Mouse (Mus musculus) forebrain, embryonic 13.5 days (tissue): ENCODE data around the gene Rpp21. TPM values are rescaled to one million over a fixed set of nuclear protein-coding genes. Genes with fewer than 3 reads are reported as not detected.
A peak's percentile ranks its signal among the peaks of the same experiment; 100 is the strongest.
"Not testable (repeated sequence)": the region's sequence is repeated elsewhere in the genome, so short reads cannot be mapped to it uniquely, and the experiment has no call there.

Source experiments
- ATAC-seq: fragments of 200-750 bp; cut with Nextera tagmentation; 2 replicates; pipeline ENCODE4 v1.8.0; 2017
- H3K27ac ChIP-seq: fragments of 300-500 bp; sonication (generic); 2 replicates; pipeline ENCODE4 v1.5.1; 2015; ENCODE audit warnings: inconsistent platforms, mild to moderate bottlenecking, moderate library complexity
- H3K27me3 ChIP-seq: fragments of 300-500 bp; sonication (generic); 2 replicates; pipeline ENCODE4 v1.6.1; 2015; ENCODE audit warnings: mild to moderate bottlenecking, inconsistent platforms
- H3K36me3 ChIP-seq: fragments of 300-500 bp; sonication (generic); 2 replicates; pipeline ENCODE4 v1.6.1; 2015; ENCODE audit warnings: mild to moderate bottlenecking, inconsistent platforms; ENCODE audit not compliant: poor library complexity, severe bottlenecking
- H3K4me1 ChIP-seq: fragments of 300-500 bp; sonication (generic); 2 replicates; pipeline ENCODE4 v1.6.1; 2015; ENCODE audit warnings: inconsistent platforms
- H3K4me2 ChIP-seq: fragments of 300-500 bp; sonication (generic); 2 replicates; pipeline ENCODE4 v1.6.1; 2015; ENCODE audit warnings: inconsistent platforms, mild to moderate bottlenecking, moderate library complexity
- H3K4me3 ChIP-seq: fragments of 300-500 bp; sonication (generic); 2 replicates; pipeline ENCODE4 v1.5.1; 2015; ENCODE audit warnings: mild to moderate bottlenecking, inconsistent platforms
- H3K9ac ChIP-seq: fragments of 300-500 bp; sonication (generic); 2 replicates; pipeline ENCODE4 v1.6.1; 2015; ENCODE audit warnings: mild to moderate bottlenecking, inconsistent platforms
- H3K9me3 ChIP-seq: fragments of 300-500 bp; sonication (generic); replicated peaks from 2 replicates; pipeline ENCODE4 v1.6.1; 2016; ENCODE audit warnings: inconsistent platforms
- WGBS: fragments of 180-500 bp; shearing (Covaris S2); methylation state at CpG from one replicate; pipeline ENCODE4 v1.1.7; 2015; 5-methylcytosine and 5-hydroxymethylcytosine counted together
- polyA plus RNA-seq: library from polyadenylated mRNA; unstranded; fragments of >200 nt; fragmentation: Nextera tagmentation; extraction: Ambion mirVana; gene quantifications from 2 replicates; pipeline ENCODE4 v1.2.1, GENCODE M21; 2015

Rpp21 gene
- polyA plus RNA-seq, 1 experiment from 2014 or later: 92.5 TPM

DNA sequence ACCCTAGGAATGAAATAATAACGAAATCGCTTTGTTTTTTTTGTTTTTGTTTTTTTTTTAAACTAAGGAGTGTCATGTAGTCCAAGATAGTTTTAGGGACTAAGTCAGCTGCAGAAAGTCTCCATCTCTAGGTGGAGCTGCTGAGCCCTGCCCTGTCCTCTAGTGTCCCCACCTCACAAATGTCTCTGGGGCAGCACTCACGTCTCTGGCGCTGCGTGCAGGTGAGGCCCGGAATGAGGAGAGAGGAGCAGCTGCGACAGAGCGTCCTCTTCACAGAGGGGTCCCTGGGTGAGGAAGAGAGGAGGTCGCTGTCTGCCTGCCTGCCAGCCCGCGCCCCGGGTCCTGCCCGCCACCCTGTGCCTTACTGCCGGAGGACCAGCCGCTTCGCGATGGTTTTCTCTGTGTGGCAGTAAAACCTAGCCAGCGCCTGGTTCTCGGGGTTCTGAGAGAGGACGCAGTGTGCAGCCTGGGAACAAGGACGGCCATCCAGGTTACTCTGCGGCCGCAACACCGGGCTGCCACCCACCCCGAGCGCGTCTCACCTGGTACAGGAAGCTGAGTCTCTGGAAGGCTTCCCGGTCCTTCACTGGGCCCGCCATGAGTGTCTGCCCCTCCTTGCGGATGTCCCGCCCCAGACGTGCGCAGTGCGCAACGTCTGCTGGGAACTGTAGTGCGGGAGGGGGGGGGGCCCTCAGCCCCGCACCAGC, 475 bp downstream of the Rpp21 start:
- H3K9ac ChIP-seq: peak overlapping the region; percentile 82
- no peaks in the 10 kb centered on the region for H3K9me3 ChIP-seq
- peaks cover 40% of the 10 kb centered on the region for H3K36me3 ChIP-seq
- peak; percentile 97 for ATAC-seq
- peak overlapping the region; percentile 76 for H3K4me3 ChIP-seq
- H3K27me3 ChIP-seq: peaks cover 3% of the 10 kb centered on the region
- H3K27ac ChIP-seq: peak overlapping the region; percentile 80
- peaks cover 8% of the 10 kb centered on the region for H3K4me1 ChIP-seq
- H3K4me2 ChIP-seq: peak overlapping the region; percentile 64
- under 1% methylated on average over 37 of the region's 37 CpGs for WGBS

DNA sequence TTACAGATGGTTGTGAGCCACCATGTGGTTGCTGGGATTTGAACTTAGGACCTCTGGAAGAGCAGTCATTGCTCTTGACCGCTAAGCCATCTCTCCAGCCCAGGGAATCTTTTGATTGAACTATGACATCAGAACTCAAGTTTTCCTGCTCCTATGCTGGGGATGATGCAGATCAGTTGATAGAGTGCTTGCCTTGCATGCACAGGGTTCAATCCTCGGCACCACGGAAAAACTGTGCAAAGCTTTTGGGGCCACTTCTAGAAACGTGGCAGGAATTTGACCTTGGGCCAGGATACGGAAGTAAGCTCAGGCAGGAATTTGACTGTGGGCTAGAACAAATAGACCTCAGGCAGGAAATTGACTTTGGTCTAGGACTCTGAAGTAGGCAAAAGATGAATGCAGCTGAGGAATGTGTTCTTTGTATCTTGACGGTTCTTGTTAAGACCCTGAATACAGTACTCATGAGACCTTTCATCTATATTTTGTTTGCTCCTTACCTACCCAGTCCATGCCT, 4.7 kb downstream of the Rpp21 start:
- 69% methylated on average over 6 of the region's 6 CpGs for WGBS
- H3K9me3 ChIP-seq: no peaks in the 10 kb centered on the region

DNA sequence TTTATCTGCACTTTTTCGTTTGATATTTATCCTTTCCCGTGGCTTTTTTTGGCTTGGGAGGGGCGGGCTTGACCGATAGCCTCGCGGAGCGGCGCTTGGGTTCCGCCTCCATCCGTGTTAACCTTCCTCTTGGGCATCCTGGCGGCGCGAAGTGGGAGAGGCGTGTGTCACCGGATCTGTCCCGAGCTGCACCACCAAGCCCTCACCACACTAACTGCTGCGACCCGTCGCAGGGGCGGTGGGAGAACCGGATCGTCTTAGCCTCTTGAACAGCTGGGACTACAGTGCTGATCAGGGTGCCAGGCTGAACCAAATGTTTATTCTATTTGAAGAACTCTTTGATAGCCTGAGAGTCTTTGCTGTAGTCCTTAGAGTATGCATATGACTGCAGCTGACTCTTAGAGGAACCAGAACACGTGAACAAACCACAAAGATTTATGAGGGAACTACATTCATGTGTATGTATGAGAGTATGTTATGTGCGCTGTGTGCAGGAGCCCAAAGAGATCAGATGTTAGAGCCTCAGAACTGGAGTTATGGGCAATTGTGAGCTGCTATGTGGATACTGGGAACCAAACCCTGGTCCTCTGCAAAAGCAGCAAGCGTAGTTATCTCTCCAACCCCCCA, 5.5 kb downstream of the Rpp21 start:
- H3K36me3 ChIP-seq: no peaks in the 10 kb centered on the region; the same call in 1 of the 2 replicates
- H3K4me1 ChIP-seq: peaks cover 8% of the 10 kb centered on the region
- peak overlapping the region; percentile 24 for H3K4me3 ChIP-seq
- no peaks in the 10 kb centered on the region for H3K9me3 ChIP-seq
- no peak overlapping the region for H3K27ac ChIP-seq
- no peak overlapping the region for H3K9ac ChIP-seq
- H3K27me3 ChIP-seq: peaks cover 31% of the 10 kb centered on the region
- H3K4me2 ChIP-seq: peak overlapping the region; percentile 42
- WGBS: 12% methylated on average over 25 of the region's 25 CpGs
- no peak for ATAC-seq

More for the DNA sequence above, 4.7 kb downstream of the Rpp21 start:
- ATAC-seq: no peak
- no peak overlapping the region for H3K4me3 ChIP-seq
- peaks cover 8% of the 10 kb centered on the region for H3K4me1 ChIP-seq
- no peak overlapping the region for H3K9ac ChIP-seq
- no peak overlapping the region for H3K27ac ChIP-seq
- no peaks in the 10 kb centered on the region; the same call in 1 of the 2 replicates for H3K36me3 ChIP-seq
- H3K4me2 ChIP-seq: no peak overlapping the region
- H3K27me3 ChIP-seq: peaks cover 27% of the 10 kb centered on the region

DNA sequence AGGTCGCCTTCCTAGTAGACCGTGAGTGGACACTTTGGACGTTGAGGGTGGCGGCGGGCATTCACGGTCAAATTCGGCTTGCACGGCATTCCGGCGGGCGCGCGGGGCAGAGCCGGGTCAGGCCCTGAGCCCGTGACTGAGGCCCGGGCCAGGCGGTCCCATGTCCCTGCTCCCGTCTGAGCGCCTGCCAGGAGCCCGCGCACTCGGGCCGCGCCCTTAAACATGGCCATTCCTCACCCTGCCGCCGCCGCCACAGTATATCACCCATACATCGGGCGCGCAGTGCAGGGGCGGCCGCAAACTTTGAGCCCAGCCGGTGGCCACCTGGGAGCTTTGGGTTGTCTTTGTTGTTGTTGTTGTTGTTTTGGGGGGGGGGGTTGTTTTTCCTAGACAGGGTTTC, 9.0 kb downstream of the Rpp21 start:
- Histone ChIP-seq H3K9me3 (no peaks in the 10 kb centered on the region), H3K4me1 (no peaks in the 10 kb centered on the region), H3K4me2 (no peak overlapping the region), H3K9ac (no peak overlapping the region), H3K27ac (no peak overlapping the region), H3K27me3 (peaks cover 31% of the 10 kb centered on the region), H3K36me3 (no peaks in the 10 kb centered on the region), H3K4me3 (no peak overlapping the region)
- WGBS: 36% methylated on average over 33 of the region's 33 CpGs
- ATAC-seq: no peak

DNA sequence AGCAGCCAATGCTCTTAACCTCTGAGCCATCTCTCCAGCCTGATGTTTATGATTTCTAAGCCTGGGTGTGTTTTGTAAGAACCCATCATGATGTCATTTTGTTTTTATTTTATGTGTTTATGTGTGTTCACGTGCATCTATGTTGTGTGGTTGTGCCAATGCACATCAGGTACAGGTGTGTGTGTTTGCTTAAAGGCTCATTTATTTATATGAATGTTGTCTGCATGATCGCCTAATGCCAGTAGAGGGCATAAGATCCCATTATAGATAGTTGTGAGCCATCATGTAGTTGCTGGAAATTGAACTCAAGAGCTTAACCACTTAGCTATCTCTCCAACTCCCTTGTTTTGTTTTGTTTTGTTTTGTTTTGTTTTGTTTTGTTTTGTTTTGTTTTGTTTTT, 12.1 kb downstream of the Rpp21 start:
- H3K4me2 ChIP-seq: no peak overlapping the region
- no peak overlapping the region for H3K4me3 ChIP-seq
- no peak overlapping the region for H3K27ac ChIP-seq
- H3K9ac ChIP-seq: no peak overlapping the region
- H3K36me3 ChIP-seq: no peaks in the 10 kb centered on the region
- H3K27me3 ChIP-seq: peaks cover 23% of the 10 kb centered on the region
- WGBS: 85% methylated on average over 2 of the region's 2 CpGs
- no peaks in the 10 kb centered on the region for H3K9me3 ChIP-seq
- H3K4me1 ChIP-seq: no peaks in the 10 kb centered on the region
- no peak for ATAC-seq

DNA sequence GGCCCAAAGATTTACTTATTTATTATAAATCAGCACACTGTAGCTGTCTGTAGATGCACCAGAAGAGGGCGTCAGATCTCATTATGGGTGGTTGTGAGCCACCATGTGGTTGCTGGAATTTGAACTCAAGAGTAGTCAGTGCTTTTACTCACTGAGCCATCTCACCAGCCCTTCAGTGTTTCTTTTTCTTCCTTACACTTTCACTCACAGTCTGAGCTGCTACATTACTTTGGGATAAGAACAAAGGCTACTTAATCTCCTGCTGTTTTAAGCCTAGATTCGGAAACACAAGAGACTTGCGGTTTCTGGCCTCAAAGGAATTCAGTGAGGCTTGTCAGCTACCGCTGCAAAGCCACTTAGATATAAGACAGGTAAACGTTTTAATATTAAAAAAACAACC, 13.8 kb downstream of the Rpp21 start:
- ATAC-seq: no peak
- Histone ChIP-seq H3K9me3 (no peaks in the 10 kb centered on the region), H3K27me3 (peaks cover 12% of the 10 kb centered on the region), H3K9ac (no peak overlapping the region), H3K4me3 (no peak overlapping the region), H3K36me3 (no peaks in the 10 kb centered on the region), H3K27ac (no peak overlapping the region), H3K4me1 (no peaks in the 10 kb centered on the region), H3K4me2 (no peak overlapping the region)
- 13% methylated on average over 5 of the region's 5 CpGs for WGBS

DNA sequence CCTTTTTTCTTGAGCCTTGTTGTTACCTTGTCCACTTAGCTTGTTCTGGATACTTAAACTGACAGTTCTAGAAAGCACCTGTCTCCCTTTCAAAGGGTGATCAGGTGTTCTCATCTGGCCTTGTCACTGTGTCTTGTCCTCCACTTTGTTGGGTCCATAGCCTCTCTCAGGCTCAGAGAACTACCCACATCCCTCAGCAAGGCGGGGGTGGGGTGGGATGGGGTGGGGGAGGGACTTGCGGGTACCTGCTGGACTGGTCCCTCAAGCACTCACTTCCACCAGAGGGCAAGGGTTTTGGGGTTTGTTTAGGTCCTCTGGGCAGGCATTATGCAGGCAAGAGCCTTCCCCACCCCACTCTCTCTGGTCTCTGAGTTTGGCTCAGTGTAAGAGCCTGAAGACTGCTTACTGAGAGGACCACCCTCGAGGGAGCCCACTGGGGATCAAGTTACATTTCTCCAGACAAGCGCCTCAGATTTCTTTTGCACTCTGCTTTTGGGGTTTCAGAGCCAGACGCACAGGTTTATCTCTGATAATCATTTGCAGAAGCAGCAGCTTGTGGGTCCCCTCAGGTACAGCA, 17.1 kb downstream of the Rpp21 start:
- ATAC-seq: no peak
- Histone ChIP-seq H3K4me2 (no peak overlapping the region), H3K36me3 (no peaks in the 10 kb centered on the region), H3K9ac (no peak overlapping the region), H3K4me1 (peaks cover 7% of the 10 kb centered on the region), H3K9me3 (no peaks in the 10 kb centered on the region), H3K4me3 (no peak overlapping the region), H3K27me3 (peaks cover 27% of the 10 kb centered on the region), H3K27ac (no peak overlapping the region)
- WGBS: 15% methylated on average over 5 of the region's 5 CpGs

DNA sequence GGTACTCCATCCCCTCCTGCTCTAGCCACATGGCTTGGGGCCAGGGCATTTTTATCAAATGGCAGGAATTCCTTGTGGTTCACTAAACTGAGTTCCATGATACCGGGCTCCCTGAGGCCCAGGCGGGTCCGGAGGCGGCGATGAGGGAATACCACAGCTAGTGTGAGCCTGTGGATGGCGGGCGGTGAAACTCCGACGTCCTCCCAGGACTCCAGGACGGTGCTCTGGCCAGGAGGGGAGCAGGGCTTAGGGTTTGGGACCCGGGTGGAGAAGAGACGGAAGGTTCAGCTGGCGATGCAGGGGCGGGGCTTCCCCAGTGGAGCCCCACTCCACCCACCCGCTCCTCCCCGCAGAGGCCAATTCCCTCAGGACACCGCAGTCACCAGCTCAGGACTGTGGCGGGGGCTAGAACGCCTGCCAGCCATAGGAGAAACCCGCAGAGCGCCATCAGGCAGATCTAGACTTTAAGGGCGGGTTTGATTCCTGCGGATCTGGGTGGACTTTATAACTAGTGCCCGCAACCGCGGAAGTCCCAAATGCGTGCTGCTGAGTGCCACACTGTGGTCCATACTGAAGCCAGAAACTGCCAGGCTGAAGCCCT, 20.4 kb downstream of the Rpp21 start:
- H3K36me3 ChIP-seq: no peaks in the 10 kb centered on the region
- ATAC-seq: no peak
- 3% methylated on average over 27 of the region's 27 CpGs for WGBS
- H3K9me3 ChIP-seq: no peaks in the 10 kb centered on the region
- H3K27me3 ChIP-seq: peaks cover 47% of the 10 kb centered on the region
- peak overlapping the region; percentile 57 for H3K9ac ChIP-seq
- no peak overlapping the region for H3K27ac ChIP-seq
- peak overlapping the region; percentile 69 for H3K4me2 ChIP-seq
- peaks cover 7% of the 10 kb centered on the region for H3K4me1 ChIP-seq
- H3K4me3 ChIP-seq: peak overlapping the region; percentile 37

DNA sequence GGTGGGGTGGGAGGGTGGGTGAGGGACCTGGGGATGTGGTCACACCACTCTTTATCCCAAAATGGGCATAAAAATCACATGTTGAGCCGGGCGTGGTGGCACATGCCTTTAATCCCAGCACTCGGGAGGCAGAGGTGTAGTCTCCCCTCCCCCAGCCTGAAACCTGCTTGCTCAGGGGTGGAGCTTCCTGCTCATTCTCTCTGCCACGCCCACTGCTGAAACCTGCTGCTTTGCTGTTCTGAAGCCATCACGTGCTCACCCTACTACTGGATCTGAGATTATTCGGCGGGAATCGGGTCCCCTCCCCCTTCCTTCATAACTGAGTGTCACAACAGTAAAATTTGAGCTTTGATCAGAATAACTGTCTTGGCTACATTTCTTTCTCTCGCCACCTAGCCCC, 22.6 kb downstream of the Rpp21 start:
- ATAC-seq: not testable (repeated sequence)
- H3K27me3 ChIP-seq: peaks cover 47% of the 10 kb centered on the region
- 32% methylated on average over 9 of the region's 9 CpGs for WGBS

DNA sequence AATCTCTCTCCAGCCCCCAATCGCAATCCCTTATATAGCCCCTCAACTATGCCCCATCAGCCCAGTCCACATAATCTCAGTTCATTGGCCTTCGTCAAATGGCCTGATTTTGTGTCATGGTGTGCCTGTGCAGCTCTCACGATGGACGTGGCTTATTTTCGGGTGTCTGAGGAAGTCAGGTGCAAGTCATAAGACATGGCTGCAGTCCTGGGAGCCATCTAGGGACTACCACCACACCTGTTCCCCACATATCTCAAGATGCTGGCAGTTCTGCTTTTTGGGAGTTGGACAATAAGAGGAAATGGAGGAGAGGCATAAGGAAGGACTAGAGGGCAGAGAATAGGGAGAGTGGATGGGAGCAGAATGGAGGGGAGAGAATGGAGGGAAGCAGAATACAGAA, 24.3 kb downstream of the Rpp21 start:
- no peak overlapping the region for H3K4me3 ChIP-seq
- H3K27me3 ChIP-seq: peaks cover 43% of the 10 kb centered on the region
- H3K9me3 ChIP-seq: no peaks in the 10 kb centered on the region
- no peak overlapping the region for H3K9ac ChIP-seq
- ATAC-seq: no peak
- no peak overlapping the region for H3K4me2 ChIP-seq
- H3K36me3 ChIP-seq: no peaks in the 10 kb centered on the region
- H3K4me1 ChIP-seq: peaks cover 7% of the 10 kb centered on the region
- H3K27ac ChIP-seq: no peak overlapping the region
- WGBS: 80% methylated on average over 5 of the region's 5 CpGs

More for the DNA sequence above, 22.6 kb downstream of the Rpp21 start:
- not testable (repeated sequence) for H3K9me3 ChIP-seq, H3K9ac ChIP-seq, H3K36me3 ChIP-seq, H3K27ac ChIP-seq, H3K4me3 ChIP-seq, H3K4me2 ChIP-seq, H3K4me1 ChIP-seq

DNA sequence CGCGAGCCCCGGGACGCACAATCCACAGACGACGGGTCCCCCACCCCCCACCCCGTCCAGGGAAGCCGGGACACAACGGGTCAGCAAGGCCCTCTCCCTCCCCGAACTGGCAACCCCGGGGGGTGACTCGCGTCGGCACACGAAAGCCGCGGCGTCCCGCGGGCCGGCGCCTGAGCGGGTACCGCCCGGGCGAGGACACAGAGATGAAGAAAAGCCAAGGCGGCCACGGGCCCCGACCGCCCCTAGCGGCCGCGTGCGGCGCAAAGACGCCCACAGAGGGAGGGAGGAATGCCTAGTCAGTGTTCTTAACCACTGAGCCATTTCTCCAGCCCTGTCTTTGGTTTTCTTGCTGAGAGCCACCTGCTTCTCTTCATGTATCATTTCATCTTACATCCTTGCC, 26.6 kb downstream of the Rpp21 start:
- Histone ChIP-seq H3K4me3 (no peak overlapping the region), H3K9ac (no peak overlapping the region), H3K9me3 (no peaks in the 10 kb centered on the region), H3K4me2 (no peak overlapping the region), H3K36me3 (no peaks in the 10 kb centered on the region), H3K4me1 (no peaks in the 10 kb centered on the region), H3K27me3 (peaks cover 23% of the 10 kb centered on the region), H3K27ac (no peak overlapping the region)
- no peak for ATAC-seq
- 8% methylated on average over 36 of the region's 36 CpGs for WGBS

DNA sequence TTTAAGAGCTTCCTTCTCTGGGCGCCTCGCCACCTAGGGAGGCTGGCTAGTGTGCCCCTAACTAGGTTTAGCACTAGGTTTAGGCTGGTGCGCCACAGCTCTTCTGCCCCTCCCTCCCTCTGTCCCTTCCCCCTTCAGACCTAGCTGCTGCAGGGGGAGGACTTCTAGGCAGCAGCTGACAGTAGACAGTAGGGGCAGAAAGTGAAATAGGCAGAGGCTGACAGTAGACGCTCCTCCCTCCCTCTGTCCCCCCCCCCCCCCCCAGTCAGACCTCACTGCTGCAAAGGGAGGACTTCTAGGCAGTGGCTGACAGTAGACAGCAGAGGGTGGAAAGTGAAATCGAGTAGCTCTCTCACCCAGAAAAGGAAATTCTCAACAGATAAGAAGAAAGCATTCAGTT, 28.8 kb downstream of the Rpp21 start:
- Histone ChIP-seq H3K4me2 (no peak overlapping the region), H3K9me3 (no peaks in the 10 kb centered on the region), H3K4me3 (no peak overlapping the region), H3K36me3 (no peaks in the 10 kb centered on the region), H3K27me3 (peaks cover 26% of the 10 kb centered on the region), H3K4me1 (no peaks in the 10 kb centered on the region), H3K27ac (no peak overlapping the region), H3K9ac (no peak overlapping the region)
- no peak for ATAC-seq
- WGBS: 14% methylated on average over 4 of the region's 5 CpGs
